Mouse (Mus musculus) kidney, postnatal 0 days (tissue): ENCODE measurements around the gene Eno1. TPM values are rescaled to one million over a fixed set of nuclear protein-coding genes. Genes with fewer than 3 reads are reported as not detected.
"Not testable (repeated sequence)": the region's sequence is repeated elsewhere in the genome, so short reads cannot be mapped to it uniquely, and the experiment has no call there.

Source experiments
- ATAC-seq: fragments of 200-750 bp; cut with Nextera tagmentation; replicated peaks from 2 replicates; pipeline ENCODE4 v1.8.0; 2017; ENCODE audit warnings: low read depth, moderate number of reproducible peaks, moderate TSS enrichment, moderate library complexity; ENCODE audit not compliant: low FRiP score
- DNase-seq: peaks from one replicate; pipeline ENCODE4 v3.0.0-alpha.2; 2016; ENCODE audit warnings: low spot score
- H3K27ac ChIP-seq: fragments of 300-500 bp; sonication (generic); 2 replicates; pipeline ENCODE4 v1.5.1; 2014; ENCODE audit warnings: mild to moderate bottlenecking
- H3K27me3 ChIP-seq: fragments of 300-500 bp; sonication (generic); 2 replicates; pipeline ENCODE4 v1.6.1; 2014; ENCODE audit warnings: low read length, mixed read lengths; ENCODE audit not compliant: insufficient read depth
- H3K36me3 ChIP-seq: fragments of 300-500 bp; sonication (generic); 2 replicates; pipeline ENCODE4 v1.6.1; 2014; ENCODE audit warnings: low read length, mixed read lengths; ENCODE audit not compliant: insufficient read depth
- H3K4me1 ChIP-seq: fragments of 300-500 bp; sonication (generic); replicated peaks from 2 replicates; pipeline ENCODE4 v1.6.1; 2014; ENCODE audit warnings: antibody characterized with exemption, low read length, mixed read lengths; ENCODE audit not compliant: insufficient read depth
- H3K4me2 ChIP-seq: fragments of 300-500 bp; sonication (generic); 2 replicates; pipeline ENCODE4 v1.6.1; 2014; ENCODE audit warnings: mild to moderate bottlenecking, low read length, moderate library complexity, mixed read lengths
- H3K4me3 ChIP-seq: fragments of 300-500 bp; sonication (generic); replicated peaks from 2 replicates; pipeline ENCODE4 v1.5.1; 2014; ENCODE audit warnings: low read depth, low read length
- H3K9ac ChIP-seq: fragments of 300-500 bp; sonication (generic); 2 replicates; pipeline ENCODE4 v1.6.1; 2014; ENCODE audit warnings: low read depth, low read length
- H3K9me3 ChIP-seq: fragments of 300-500 bp; sonication (generic); replicated peaks from 2 replicates; pipeline ENCODE4 v1.6.1; 2016; ENCODE audit warnings: low read length, inconsistent platforms, mixed read lengths
- CTCF ChIP-seq: IDR thresholded peaks from 2 replicates; pipeline ENCODE4 v1.5.1; 2016; ENCODE audit warnings: antibody characterized with exemption, low read depth, mild to moderate bottlenecking, moderate library complexity
- WGBS: fragments of 180-500 bp; shearing (Covaris S2); extraction: QIAGEN DNeasy Blood & Tissue Kit; methylation state at CpG from one replicate; pipeline ENCODE4 v1.1.7; 2014; 5-methylcytosine and 5-hydroxymethylcytosine counted together
- polyA plus RNA-seq: library from polyadenylated mRNA; unstranded; fragments of >200 nt; fragmentation: Nextera tagmentation; extraction: Ambion mirVana; gene quantifications from 2 replicates; pipeline ENCODE4 v1.2.1, GENCODE M21; 2015

The Eno1 gene
- polyA plus RNA-seq, 1 experiment from 2014 or later, result 1,062 TPM

DNA sequence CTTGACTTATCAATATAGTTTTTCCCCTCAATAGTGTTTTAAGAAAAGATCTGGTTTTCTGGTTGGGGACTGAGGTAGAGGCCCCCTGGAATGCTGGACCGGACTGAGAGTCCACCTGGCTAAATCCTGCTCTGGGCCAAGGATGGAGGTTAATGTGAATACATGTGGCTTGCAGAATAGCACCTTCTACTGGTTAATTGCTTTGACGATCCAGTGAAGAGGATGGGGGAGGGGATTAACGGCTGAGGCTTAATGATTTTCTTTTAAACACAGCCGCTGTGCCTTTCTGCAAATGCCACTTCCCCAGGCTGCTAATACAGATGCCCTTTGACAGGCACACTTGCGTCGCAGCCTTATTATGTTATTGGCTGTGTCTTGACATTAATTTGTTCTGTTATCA lies 47.5 kb downstream of the Eno1 start:
- no peak for ATAC-seq
- Histone ChIP-seq H3K9me3 (no peaks in the 10 kb centered on the region), H3K4me2 (peak overlapping the region; percentile 67; the same call in 1 of the 2 replicates), H3K4me1 (peaks cover 20% of the 10 kb centered on the region; the same call in 1 of the 2 replicates), H3K9ac (no peak overlapping the region), H3K36me3 (no peaks in the 10 kb centered on the region), H3K27me3 (no peaks in the 10 kb centered on the region), H3K27ac (no peak overlapping the region), H3K4me3 (peak overlapping the region; percentile 79; the same call in 1 of the 2 replicates)
- peak; percentile 75 for DNase-seq
- 10% methylated on average over 6 of the region's 6 CpGs for WGBS
- TF ChIP-seq CTCF, result peak; percentile 59; the same call in 1 of the 2 replicates

DNA sequence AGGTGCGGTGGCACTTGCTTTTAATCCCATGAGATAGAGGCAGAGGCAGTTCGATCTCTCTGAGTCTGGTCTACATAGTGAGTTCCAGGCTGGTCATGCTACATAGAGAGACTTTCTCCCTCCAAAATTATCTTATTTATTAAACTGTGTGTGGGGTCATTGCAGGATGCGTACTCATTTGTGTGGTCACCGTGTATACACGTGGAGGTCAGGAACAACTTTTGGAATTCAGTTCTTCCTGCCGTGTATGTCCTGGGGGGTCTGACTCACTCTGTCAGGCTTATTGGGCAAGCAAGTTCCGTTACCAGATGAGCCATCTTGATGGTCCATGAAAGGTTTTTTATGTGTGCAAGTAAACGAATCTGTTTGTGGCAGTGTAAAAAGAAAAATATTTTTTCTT lies 50.5 kb downstream of the Eno1 start:
- Histone ChIP-seq H3K4me2 (no peak overlapping the region), H3K9ac (no peak overlapping the region), H3K4me3 (no peak overlapping the region), H3K36me3 (no peaks in the 10 kb centered on the region), H3K9me3 (no peaks in the 10 kb centered on the region), H3K4me1 (peaks cover 24% of the 10 kb centered on the region), H3K27me3 (no peaks in the 10 kb centered on the region), H3K27ac (no peak overlapping the region)
- no peak for TF ChIP-seq CTCF
- WGBS, result 63% methylated on average over 8 of the region's 8 CpGs
- no peak for ATAC-seq
- DNase-seq, result no peak

DNA sequence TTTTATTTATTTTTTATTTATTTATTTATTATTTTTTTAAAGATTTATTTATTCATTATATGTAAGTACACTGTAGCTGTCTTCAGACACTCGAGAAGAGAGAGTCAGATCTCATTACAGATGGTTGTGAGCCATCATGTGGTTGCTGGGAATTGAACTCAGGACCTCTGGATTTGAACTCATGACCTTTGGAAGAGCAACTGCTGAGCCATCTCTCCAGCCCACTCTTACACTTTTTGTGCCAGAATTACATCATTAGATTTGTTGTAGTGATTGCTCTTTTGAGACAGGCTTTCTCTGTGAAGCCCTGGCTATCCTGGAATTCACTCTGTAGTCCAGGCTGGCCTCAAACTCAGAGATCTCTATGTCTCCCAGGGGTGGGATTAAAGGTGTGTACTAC lies 50.9 kb downstream of the Eno1 start:
- H3K27me3 ChIP-seq, H3K4me2 ChIP-seq, ATAC-seq, H3K9ac ChIP-seq, H3K27ac ChIP-seq, H3K9me3 ChIP-seq, H3K4me3 ChIP-seq, DNase-seq, H3K36me3 ChIP-seq: not testable (repeated sequence)
- WGBS, result 61% methylated on average over 1 of the region's 1 CpGs
- peaks cover 24% of the 10 kb centered on the region for H3K4me1 ChIP-seq

DNA sequence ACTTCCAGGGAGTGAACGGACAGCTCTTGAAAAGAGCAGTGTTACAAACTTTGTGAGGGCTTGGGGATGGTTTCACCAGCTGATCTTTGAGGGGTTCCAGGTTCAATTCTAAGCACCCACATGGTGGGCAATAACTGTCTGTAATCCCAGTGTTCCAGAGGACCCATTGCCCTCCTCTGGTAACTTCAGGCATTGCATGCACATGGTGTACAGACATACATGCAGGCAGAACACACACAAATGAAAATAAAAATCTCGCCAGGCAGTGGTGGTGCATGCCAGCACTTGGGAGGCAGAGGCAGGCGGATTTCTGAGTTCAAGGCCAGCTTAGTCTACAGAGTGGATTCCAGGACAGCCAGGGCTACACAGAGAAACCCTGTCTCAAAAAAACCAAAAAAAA lies 55.4 kb downstream of the Eno1 start:
- Histone ChIP-seq H3K27ac (no peak overlapping the region), H3K4me3 (no peak overlapping the region), H3K4me2 (no peak overlapping the region), H3K9ac (no peak overlapping the region), H3K9me3 (no peaks in the 10 kb centered on the region), H3K4me1 (peaks cover 14% of the 10 kb centered on the region), H3K36me3 (no peaks in the 10 kb centered on the region), H3K27me3 (no peaks in the 10 kb centered on the region)
- peak; percentile 25; the same call in 1 of the 2 replicates for TF ChIP-seq CTCF
- WGBS, result 93% methylated on average over 3 of the region's 3 CpGs
- ATAC-seq (no peak), DNase-seq (no peak)

DNA sequence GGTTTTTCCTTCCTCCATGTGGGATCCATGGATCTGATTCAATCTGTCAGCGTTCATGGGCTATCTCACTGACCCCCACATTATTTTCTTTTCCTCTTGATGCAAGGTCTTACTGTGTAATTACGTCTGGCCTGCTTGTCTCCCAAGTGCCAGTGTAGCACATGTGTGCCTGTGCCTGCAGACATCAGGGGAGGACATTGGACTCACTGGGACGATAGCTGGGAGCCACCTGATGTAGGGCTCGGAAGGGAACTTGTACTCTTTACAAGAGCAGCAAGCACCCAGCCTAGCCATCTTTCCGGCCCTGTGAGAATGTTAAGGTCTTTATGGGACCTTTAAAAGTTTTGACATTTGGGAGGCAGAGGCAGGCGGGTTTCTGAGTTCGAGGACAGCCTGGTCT lies 58.3 kb downstream of the Eno1 start:
- 92% methylated on average over 7 of the region's 7 CpGs for WGBS
- TF ChIP-seq CTCF, result no peak
- DNase-seq, result no peak
- no peak for ATAC-seq
- no peaks in the 10 kb centered on the region for H3K4me1 ChIP-seq
- H3K4me3 ChIP-seq, result no peak overlapping the region
- H3K9ac ChIP-seq, result no peak overlapping the region
- H3K27ac ChIP-seq, result no peak overlapping the region
- no peaks in the 10 kb centered on the region for H3K9me3 ChIP-seq
- no peak overlapping the region for H3K4me2 ChIP-seq
- H3K27me3 ChIP-seq, result no peaks in the 10 kb centered on the region
- H3K36me3 ChIP-seq, result no peaks in the 10 kb centered on the region

DNA sequence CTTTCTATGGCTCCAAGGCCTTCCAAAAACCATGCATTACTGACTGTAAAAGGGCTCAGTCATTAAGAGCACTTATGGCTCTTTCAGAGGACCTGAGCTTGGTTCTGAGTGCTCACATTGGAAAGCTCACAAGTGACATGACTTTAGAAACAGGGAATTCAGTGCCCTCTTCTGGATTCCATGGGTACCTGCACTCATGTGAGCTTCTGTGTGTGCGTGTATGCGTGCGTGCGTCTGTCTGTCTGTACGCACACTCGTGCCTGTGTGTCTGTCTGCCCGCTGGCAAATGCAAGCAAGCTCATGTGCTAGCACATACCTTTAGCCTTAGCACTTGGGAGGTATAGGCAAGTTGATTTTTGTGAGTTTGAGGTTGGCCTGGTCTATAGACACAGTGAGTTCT lies 59.4 kb downstream of the Eno1 start:
- H3K4me2 ChIP-seq, result no peak overlapping the region
- no peak overlapping the region for H3K9ac ChIP-seq
- no peak overlapping the region for H3K4me3 ChIP-seq
- H3K27ac ChIP-seq, result no peak overlapping the region
- H3K9me3 ChIP-seq, result no peaks in the 10 kb centered on the region
- ATAC-seq, result no peak
- TF ChIP-seq CTCF, result peak; percentile 28; the same call in 1 of the 2 replicates
- DNase-seq, result no peak
- H3K27me3 ChIP-seq, result no peaks in the 10 kb centered on the region
- H3K4me1 ChIP-seq, result no peaks in the 10 kb centered on the region
- H3K36me3 ChIP-seq, result no peaks in the 10 kb centered on the region
- WGBS, result 97% methylated on average over 7 of the region's 7 CpGs

Other genes with a start within 250 kb of the Eno1 start
- gene H6pd, start 227.7 kb upstream of the Eno1 start, polyA plus RNA-seq, result 27.2 and 27.8 TPM in 2 replicates
- 0.18 and 0.28 TPM in 2 replicates for gene Gpr157, start 149.4 kb upstream of the Eno1 start, polyA plus RNA-seq
- gene Slc2a5, start 117.4 kb upstream of the Eno1 start, polyA plus RNA-seq, result 8.1 and 9.3 TPM in 2 replicates
- gene Slc2a7, start 87.7 kb upstream of the Eno1 start, polyA plus RNA-seq, result not detected in 2 replicates
- gene Car6, start 35.4 kb upstream of the Eno1 start, polyA plus RNA-seq, result not detected in 2 replicates
- 29.1 and 29.8 TPM in 2 replicates for gene Rere, start 44.9 kb downstream of the Eno1 start, polyA plus RNA-seq